Mouse (Mus musculus) liver, embryonic 14.5 days (tissue): ENCODE data around the gene Gatm.
A peak's percentile ranks its signal among the peaks of the same experiment; 100 is the strongest.

Experiments
- CTCF ChIP-seq: IDR thresholded peaks from 2 replicates; pipeline ENCODE4 v1.5.1; 2016; ENCODE audit warnings: antibody characterized with exemption, low read depth, control low read depth
- EP300 ChIP-seq: IDR thresholded peaks from 2 replicates; pipeline ENCODE4 v1.6.1; 2016; ENCODE audit warnings: antibody characterized with exemption, low read depth

GRCm38 (mm10) chr2:122631226-122631801 lies 20.2 kb upstream of the Gatm start:
- TF ChIP-seq CTCF, result peak; percentile 21; the same call in 1 of the 2 replicates
- TF ChIP-seq EP300, result no peak
